Mouse (Mus musculus) liver, adult 2 months (tissue): ENCODE data around the gene Syn3.

Source experiments
- CTCF ChIP-seq: fragments of 200-500 bp; IDR thresholded peaks from 2 replicates; pipeline ENCODE4 v1.5.1; 2011; ENCODE audit warnings: low read depth, low read length, control low read depth
- POLR2A ChIP-seq: fragments of 200-500 bp; IDR thresholded peaks from 2 replicates; pipeline ENCODE4 v1.6.1; 2011; ENCODE audit warnings: low read length, control low read depth; ENCODE audit not compliant: insufficient read depth; ENCODE audit errors: extremely low read depth

- no peak for TF ChIP-seq CTCF
- no peak for TF ChIP-seq POLR2A
Observed at GRCm38 (mm10) chr10:86444665-86445064, 54.0 kb downstream of the Syn3 start.
